Mouse (Mus musculus) brain, embryonic 14.5 days (tissue): ENCODE measurements around the gene Ebf1. TPM values are rescaled to one million over a fixed set of nuclear protein-coding genes. Genes with fewer than 3 reads are reported as not detected.

ENCODE experiments used
- DNase-seq: peaks from one replicate; pipeline ENCODE4 v3.0.0-alpha.2; 2011; ENCODE audit warnings: low read depth
- CTCF ChIP-seq: fragments of 200-500 bp; IDR thresholded peaks from 2 replicates; pipeline ENCODE4 v1.5.1; 2012; ENCODE audit warnings: inconsistent platforms, mild to moderate bottlenecking, moderate library complexity, borderline replicate concordance; ENCODE audit not compliant: insufficient read depth, insufficient read length; ENCODE audit errors: extremely low read depth
- POLR2A ChIP-seq: fragments of 200-500 bp; IDR thresholded peaks from 2 replicates; pipeline ENCODE4 v1.6.1; 2012; ENCODE audit warnings: mild to moderate bottlenecking, inconsistent platforms, borderline replicate concordance; ENCODE audit not compliant: poor library complexity, insufficient read depth, insufficient read length, severe bottlenecking; ENCODE audit errors: extremely low read depth
- polyA plus RNA-seq: library from polyadenylated mRNA; depleted of rRNA; stranded (reverse); fragments of >200 nt; gene quantifications from 2 replicates; pipeline ENCODE4 v1.2.3, GENCODE M21; 2012

Gene Ebf1
- polyA plus RNA-seq, 1 experiment, result 53.1 TPM

- no peak for TF ChIP-seq CTCF
- TF ChIP-seq POLR2A, result no peak
- DNase-seq, result no peak
Observed at GRCm38 (mm10) chr11:44928403-44928802, 311.3 kb downstream of the Ebf1 start.

DNA sequence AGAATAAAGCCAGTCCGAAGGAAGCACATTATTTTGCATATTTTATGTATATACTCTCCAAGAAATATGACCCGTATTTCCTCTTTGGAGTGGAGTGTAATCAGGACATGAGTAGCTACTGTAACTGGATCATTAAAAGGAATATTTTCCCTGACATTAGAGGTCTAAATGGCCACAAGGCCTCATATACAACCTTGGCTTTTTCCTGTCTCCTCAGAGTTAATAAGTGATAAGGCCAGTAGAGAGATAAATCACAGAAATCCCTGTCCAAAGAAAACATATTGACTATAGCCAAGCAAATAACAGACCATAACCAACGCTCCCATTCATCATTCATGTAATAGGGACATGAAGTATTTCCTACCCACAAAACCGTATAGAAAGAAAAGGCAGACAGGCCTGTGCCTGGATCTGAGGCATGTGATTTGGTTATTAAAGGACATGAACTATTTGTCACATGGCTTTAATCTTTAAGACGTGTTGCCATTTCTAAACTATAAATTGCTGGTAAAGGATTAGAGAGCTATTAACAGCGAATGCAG is 315.9 kb downstream of the Ebf1 start:
- no peak for DNase-seq
- TF ChIP-seq POLR2A, result no peak
- TF ChIP-seq CTCF, result no peak

- TF ChIP-seq CTCF (no peak), POLR2A (no peak)
Observed at GRCm38 (mm10) chr11:44943781-44944180, 326.7 kb downstream of the Ebf1 start.

GRCm38 (mm10) chr11:44944401-44944800 is 327.3 kb downstream of the Ebf1 start:
- TF ChIP-seq POLR2A, result no peak
- no peak for TF ChIP-seq CTCF
- no peak for DNase-seq

More at GRCm38 (mm10) chr11:44943781-44944180, 326.7 kb downstream of the Ebf1 start:
- DNase-seq, result no peak

DNA sequence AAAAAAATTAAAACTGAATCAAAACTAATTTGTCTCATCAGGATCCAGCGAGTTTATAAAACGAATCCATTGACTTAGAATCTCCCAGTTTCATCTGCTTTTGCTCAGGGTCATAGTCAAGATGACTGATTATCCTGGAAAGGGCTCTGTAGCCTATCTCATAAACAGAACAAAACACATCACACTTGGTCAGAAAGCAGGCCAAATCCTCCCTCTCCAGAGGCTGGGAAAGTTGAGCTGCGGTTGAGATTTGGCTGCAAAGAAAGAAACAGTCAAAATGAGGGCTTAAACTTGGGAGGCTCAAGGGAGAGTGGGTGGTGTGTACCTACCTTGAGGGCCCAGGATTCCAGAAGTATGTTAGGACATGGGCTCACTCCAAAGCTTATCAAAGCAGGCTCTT is 329.5 kb downstream of the Ebf1 start:
- TF ChIP-seq CTCF (no peak), POLR2A (no peak)
- DNase-seq, result no peak

DNA sequence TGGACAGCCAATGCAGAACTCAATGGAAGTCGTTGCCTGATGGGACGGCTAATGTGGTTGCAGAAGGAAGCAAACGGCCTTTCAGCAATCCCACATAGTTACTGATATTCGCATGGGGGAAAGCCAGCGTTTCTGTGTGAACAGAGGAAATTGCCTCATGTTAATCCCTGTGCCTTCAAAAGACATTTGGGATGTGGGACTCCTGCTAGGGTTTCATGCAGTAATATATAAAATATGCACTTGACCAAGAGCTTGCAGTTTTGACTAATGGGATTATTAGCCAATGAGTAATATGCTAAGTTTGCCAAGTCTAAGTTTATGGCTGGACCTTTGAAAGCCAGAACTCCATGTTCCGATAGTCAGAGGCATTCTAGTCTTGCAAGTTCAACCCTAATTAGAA is 331.4 kb downstream of the Ebf1 start:
- DNase-seq, result no peak
- TF ChIP-seq CTCF (no peak), POLR2A (no peak)

- no peak for TF ChIP-seq CTCF
- TF ChIP-seq POLR2A, result no peak
- no peak for DNase-seq
Observed at GRCm38 (mm10) chr11:44949140-44949539, 332.0 kb downstream of the Ebf1 start.

DNA sequence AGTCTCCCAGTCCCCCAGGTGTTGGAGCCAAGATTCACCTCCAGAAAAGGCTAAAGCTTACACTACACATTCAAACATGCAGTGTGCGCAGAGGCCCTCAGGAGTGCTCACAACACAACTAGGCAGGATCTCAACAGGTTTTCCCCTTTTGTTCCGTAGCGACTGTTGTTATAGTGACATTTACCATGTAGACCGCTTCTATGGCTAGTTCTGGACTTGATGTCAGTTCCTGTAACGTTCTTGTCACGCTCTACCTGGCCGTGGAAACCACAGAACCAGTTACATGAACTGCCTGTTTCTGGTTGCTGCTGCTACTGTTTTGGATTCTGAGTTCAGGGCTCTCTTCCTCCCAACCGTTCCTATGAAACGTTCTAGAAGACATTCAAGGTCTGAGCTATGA is 333.2 kb downstream of the Ebf1 start:
- TF ChIP-seq POLR2A (no peak), CTCF (no peak)
- DNase-seq, result no peak

DNA sequence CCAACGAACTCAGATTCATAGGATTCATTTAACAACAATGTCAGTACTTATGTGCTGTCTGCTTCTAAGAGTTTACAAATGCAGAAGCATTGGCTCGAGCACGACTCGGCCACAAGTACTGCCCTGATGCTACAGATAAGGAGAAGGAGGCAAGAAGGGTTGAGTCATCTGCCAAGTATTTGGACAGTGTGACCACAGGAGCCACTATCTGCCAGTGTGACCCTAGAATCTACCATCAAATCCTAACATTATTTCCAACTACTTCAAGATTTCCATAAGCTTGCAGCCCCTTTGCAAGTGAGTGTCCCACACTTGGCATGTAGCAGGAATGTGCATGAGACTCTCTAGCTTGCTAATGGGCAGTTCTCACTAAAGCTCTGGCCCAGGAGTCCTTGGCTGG is 334.4 kb downstream of the Ebf1 start:
- TF ChIP-seq CTCF (no peak), POLR2A (no peak)
- DNase-seq, result no peak

- DNase-seq, result no peak
- TF ChIP-seq CTCF, result no peak
- no peak for TF ChIP-seq POLR2A
Observed at GRCm38 (mm10) chr11:44953337-44953736, 336.2 kb downstream of the Ebf1 start.

DNA sequence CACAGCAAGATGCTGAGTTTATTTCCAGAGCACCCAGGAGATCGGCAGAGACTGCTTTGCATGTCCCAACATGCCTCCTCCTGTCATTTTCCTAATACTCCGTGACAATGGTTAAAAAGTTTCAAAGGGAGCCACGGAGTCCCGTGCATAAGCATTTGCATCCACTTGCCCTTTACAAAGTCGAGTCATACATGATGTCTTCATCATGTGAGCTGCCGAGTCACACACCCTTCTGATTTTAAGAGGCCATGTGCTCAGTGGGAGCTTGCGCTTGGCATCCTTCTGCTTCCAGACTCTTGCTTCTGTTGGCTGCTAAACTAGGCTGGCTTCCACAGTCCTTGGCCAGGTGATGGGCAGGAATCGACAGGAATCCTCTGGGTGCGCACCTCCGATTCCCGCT is 336.7 kb downstream of the Ebf1 start:
- no peak for TF ChIP-seq POLR2A
- no peak for TF ChIP-seq CTCF
- peak; percentile 15 for DNase-seq

DNA sequence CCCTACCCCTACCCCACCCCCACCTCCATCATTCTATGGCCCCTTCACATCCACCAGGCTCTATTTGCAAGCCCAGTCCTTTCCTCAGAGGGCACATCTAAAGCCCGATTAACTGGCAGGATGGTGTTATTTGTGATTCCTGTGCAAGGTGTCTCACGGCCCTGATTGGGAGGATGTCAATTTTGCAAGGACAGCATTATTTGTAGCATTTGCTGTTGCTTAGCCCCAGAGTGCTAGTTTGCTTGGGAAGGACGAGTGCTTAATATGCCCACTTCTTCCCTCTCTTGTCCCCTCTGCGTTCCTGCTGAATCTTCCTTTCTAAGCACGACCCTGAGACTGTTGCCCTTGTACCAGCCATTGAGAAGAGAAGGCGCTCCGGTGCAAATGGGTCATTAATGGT is 337.2 kb downstream of the Ebf1 start:
- TF ChIP-seq POLR2A (no peak), CTCF (no peak)
- DNase-seq, result no peak

GRCm38 (mm10) chr11:44962746-44963440 is 345.8 kb downstream of the Ebf1 start:
- TF ChIP-seq POLR2A (no peak), CTCF (no peak)

GRCm38 (mm10) chr11:44969011-44969410 is 351.9 kb downstream of the Ebf1 start:
- DNase-seq, result no peak
- TF ChIP-seq CTCF (no peak), POLR2A (no peak)

More at GRCm38 (mm10) chr11:44962746-44963440, 345.8 kb downstream of the Ebf1 start:
- no peak for DNase-seq
